Mouse (Mus musculus) urinary bladder, postnatal 14 days (tissue): ENCODE measurements around the gene Tecr.

Source experiments
- DNase-seq: peaks from one replicate; pipeline ENCODE4 v3.0.0; 2021; ENCODE audit warnings: low spot score

Tecr gene

DNA sequence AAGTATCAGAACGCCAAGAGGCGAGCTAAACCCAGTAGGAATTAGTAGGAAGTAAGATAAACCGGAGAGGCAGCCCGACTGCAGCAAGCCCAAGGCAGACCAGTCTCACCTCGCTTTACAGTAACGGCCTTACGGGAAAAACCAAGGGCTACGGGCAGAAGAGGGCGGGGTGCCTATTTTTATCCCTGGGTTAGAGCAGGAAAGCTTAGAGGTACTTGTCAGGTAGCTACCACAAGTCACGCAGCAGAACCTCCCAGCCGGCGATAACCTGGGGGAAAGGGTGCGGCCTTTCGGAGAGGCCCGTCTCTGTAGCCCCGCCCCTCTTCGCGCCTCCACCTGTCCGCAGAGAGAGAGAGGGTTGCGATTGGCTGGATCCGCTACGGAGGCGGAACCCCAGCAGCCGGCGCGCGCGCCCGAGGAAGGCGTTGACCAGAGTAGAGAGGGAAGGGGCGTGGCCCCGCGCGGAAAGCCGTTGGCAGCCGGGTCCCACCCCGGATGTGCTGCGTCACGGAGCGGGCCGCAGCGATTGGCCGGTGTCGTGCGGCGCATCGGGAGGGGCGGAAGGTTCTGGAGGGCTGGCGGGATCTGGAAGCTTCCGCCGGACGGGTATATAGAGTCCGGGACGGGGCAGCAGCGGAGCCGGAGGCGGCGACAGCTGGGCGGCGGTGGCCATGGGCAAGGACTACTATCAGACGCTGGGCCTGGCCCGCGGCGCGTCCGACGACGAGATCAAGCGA lies at the start of gene Tecr, which contains the start of gene Dnajb1:
TSS of gene Tecr (minus strand) at position 311 of the 737 bp plus-strand sequence.
TSS of gene Dnajb1 (plus strand) at position 533 of the 737 bp plus-strand sequence.
- peak; percentile 100 for DNase-seq

DNA sequence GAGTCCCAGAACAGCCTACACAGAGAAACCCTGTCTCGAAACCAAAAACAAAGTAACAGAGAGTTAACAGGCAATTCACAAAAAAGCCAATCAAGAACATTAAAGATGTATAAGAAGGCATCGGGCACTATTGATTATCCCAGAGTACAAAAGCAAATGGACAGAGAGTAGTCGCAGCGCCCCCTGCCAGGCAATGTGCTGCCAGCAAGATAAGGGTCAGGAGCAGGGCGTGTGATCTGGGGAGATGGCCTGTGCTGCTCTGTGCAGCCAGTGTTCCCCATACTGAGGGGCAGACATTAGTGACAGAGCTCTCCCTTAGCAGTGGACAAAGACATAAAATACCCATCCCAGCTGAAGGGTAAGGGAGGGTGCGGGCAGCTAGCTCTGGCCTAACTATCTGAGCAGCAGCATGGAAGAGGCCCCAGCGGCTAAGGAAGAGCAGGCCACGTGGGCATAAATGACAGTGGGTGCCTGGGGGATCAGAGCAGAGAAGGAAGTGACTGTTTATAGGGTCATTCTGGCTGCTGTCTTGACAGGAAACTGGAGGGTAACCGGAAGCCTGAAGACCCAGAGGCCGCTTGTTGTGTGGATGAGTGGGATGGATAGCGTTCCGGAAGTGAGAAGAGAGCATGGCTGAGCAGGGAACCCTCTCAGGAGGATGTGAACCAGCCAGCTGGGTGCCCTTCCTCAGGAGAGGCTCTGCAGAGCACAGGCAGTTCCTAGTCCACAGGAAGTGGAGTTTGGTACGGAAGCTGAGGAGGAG lies 48.9 kb upstream of the Tecr start:
- no peak for DNase-seq

DNA sequence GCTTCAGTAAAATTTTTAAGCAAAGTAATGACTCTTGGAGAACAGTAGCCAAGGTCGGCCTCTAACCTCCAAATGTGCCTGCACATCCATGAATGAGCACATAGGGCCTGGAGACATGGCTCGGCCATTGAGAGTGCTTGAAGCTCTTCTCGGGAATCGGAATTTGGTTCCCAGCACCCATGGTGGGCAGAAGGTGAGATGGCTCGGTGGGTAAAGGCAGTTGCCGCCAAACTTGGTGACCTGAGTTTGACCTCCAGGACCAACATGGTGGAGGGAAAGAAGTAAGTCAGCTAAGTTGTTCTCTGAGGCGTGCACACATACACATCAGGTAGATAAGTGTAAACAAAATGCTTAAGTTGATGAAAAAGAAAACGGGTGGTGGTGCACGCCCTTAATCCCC lies 48.3 kb upstream of the Tecr start:
- no peak for DNase-seq

- DNase-seq, result no peak
Observed at GRCm38 (mm10) chr8:83654725-83655124, 47.0 kb upstream of the Tecr start.

DNA sequence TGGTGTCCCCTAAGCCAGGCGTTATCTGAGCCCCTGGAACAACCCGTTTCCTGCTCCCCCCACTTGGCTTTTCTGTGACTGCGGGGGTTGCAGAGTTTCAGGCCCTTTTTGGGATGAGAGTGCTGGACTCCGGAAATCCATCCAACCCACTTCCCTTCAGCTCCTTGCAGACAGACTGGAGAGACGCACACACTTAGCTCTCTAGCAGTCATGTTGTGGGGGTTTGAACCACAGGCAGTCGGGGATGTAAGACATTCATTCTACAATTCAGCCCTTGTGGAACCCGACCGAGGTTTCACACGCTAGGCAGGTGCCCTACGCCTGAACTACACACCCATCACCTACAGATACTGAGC lies 45.9 kb upstream of the Tecr start:
- DNase-seq, result no peak

DNA sequence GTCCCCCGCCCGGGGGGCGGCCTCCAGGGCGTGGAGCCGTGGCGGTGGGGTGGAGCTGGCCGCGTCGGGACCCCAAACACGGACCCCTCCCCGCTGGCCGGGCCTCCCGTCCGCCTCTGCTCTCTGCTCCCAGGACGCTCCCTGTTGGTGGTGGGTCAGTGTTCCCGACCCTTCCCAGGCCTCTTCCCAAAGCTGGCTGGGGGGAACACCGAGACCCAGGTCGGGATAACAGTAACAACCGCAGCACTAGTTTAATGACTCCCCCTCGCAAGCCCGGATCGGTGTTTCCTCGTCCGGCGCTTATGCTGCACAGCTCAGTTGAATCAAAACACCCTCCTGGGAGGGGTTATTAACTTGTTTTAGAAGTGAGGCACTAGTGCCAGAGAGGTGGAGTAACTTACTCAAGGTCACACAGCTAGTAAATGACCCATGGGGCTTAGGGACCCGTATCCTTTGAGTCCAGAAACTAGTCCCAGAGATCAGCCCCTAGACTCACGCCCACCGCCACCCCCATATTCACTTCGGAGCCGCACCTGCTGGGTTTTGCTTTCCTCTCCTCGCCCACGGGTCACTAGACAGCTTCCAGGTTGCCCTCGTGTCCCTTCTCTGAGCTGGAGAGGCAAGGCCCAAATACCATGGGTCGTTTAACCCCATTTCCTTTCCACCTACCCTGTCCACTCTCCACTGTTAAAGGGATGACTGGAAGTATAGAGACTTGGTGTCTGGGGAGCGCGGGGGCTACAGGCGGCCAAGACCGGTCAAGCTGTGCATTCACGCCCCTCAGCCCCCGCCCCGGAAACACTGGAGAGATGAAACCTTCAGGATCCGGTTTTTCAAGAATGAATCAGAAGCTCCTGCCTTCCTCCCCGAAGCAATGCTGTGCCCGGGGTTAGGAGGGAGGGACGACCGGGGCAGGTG lies 45.2 kb upstream of the Tecr start:
- DNase-seq, result peak; percentile 77

GRCm38 (mm10) chr8:83652030-83652743 lies 44.4 kb upstream of the Tecr start, which contains the start of gene Gipc1:
Gene Gipc1, plus strand, starts transcription at chr8:83652677.
- peak; percentile 97 for DNase-seq

DNA sequence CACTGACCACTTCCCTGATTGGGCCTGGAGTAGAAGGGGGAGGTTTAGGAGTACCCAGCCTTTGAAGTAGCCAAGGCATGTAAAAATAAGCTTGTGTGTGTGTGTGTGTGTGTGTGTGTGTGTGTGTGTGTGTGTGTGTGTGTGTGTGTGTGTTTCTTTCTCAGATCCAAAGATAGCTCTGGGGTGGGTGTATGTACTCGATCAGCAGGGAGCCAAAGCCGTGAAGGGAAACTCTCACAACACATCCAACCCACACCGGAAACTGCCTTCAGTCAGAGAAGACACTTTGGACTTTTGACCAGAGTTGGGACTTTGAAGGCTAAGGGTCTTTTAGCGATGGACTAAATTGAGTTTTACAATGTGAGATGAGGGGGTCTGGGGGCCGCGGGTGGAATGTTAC lies 41.9 kb upstream of the Tecr start:
- DNase-seq, result no peak

- DNase-seq, result no peak
Observed at GRCm38 (mm10) chr8:83648031-83648430, 40.3 kb upstream of the Tecr start.

DNA sequence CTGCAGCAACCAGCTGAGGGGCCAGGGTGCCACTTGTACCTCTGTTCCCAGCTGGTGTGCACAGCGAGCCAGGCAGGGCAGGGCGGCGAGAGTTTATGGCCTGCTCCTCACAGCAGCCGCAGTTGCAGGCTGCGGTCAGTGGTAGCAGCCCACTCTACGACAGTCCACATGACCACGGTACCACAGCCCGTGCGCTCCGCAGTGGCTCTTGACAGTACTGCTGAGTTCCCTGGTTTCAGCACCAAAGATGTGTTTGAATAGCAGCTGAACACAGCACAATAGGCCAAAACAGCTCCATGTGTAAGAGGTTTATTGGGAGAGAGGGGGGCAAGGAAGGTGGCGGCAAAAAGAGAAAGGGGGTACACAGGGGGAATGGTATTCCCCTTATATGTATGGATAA lies 39.7 kb upstream of the Tecr start:
- DNase-seq, result no peak

DNA sequence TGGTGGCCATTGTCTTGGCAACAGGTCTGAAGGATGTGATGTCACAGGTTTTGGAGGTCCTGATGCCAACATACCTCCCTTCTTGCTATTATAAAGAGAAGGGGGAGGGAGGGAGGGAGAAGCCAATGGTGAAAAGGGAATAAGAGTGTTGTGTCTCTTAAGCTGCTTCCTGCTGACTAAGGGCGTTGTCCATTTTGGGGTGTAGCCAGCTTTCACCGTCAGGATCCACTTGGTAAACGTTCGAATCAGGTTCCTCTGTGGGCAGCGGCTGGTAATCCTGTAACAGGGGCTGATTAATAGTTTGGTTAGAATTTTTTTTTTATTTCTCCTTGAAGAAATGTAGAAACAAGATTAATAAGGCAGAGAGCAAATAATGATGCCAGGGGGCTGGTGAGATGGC lies 31.9 kb upstream of the Tecr start:
- DNase-seq, result no peak

- DNase-seq, result no peak
Observed at GRCm38 (mm10) chr8:83638856-83639255, 31.1 kb upstream of the Tecr start.

- DNase-seq, result no peak
Observed at GRCm38 (mm10) chr8:83632083-83632707, 24.4 kb upstream of the Tecr start.

DNA sequence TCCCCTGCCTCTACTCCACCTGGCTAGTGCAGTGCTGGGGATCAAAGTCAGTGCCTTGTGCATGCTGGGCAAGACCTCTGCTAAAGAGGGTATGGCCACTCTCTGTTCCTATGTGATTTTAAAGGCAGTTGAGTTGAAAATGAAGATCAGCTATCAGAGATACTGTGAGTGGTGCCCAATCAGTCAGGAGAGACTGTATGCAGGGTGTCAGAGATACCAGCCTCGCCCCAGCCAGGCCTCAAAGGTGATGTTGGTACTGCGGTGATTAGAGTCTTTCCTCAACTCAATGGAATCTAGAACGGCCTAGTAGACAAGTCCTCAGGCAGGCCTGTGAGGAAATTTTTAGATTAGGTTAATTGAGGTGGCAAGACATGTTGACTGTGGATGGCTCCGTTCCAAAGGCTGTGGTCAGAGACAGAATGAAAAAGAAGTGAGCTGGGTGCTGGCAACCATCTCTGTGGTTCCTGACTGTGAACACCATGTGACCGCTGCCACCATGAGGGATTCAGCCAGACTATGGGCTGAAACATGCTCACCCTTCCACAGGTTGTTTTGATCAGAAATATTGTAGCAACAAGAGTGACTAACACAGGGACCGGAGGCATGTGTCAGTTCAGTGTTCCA lies 18.0 kb upstream of the Tecr start:
- DNase-seq, result no peak

- DNase-seq, result peak; percentile 49
Observed at GRCm38 (mm10) chr8:83624739-83625138, 17.0 kb upstream of the Tecr start.

- DNase-seq, result no peak
Observed at GRCm38 (mm10) chr8:83623549-83623948, 15.8 kb upstream of the Tecr start.

- peak; percentile 94 for DNase-seq
Observed at GRCm38 (mm10) chr8:83622389-83622989, 14.7 kb upstream of the Tecr start.

DNA sequence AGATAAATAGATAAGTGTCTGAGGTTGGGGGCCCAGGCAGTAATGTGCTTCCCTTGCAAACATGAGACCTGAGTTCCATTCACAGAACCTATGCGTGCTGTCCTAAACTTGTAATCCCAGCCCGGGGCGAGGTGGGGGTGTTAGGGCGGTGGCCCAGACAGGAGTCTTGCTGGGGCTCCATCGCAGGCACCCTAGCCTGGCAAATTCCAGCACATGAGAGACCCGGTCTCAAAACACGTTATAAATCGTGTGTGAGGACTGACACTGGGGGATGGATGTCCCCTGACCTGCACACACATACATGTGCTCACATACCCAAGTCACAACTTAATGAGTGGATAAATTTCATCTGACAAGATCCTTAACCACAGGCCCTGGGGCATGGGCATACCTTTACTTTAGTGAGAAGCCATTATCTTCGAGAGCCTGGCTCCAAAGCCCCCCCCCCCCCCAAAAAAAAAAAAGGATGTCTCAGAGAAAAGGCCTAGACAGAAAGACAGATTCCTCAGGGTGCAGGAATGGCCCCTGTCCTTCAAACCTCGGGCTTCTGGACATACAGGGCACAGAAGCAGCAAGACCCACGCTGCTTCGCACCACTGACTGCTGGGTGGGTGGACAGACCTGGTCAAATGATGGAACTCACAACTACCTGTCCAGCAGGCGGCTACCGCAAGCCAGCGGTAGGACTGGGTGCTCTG lies 14.1 kb upstream of the Tecr start:
- no peak for DNase-seq

DNA sequence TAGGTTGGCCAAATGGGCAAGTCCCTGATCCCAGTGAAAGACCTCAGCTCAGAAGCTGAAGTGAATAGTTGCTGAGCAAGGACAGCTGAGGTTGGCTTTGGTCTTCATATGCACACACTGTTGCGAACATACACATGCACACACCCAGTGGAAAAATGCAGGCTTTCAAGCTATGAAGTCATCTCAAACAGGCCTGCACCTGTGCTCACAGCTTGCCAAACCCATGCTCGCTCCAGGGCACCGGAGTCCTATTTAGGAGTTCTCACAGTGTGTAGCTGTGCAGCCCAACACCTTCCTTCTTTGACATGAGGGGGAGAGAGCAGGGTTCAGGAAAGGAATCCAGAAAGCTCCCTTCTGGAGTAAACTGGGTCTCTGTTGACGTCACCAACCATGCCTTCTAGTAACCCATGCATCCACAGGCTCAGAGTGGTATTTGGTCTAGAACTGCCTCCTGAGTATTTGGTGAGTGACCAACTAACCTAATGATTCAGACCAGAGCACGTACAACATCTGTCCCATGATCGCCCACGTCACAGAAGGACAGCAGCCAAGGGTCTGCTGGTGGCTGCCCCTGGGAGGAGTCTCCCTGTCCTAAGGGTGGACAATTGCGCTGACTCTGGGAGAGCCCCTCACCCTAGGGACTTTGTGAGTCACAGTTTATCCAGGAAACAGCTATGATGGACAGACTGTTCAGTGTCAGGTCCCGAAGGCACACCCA lies 12.0 kb upstream of the Tecr start:
- DNase-seq, result peak; percentile 73
